Mouse (Mus musculus): ENCODE measurements at regions not wholly inside any gene's neighbourhood (a gene's known extent, or its start where the extent isn't known, plus 50 kb on each side); places are given as distances from the start of the nearest gene placed in this dataset.

DNA sequence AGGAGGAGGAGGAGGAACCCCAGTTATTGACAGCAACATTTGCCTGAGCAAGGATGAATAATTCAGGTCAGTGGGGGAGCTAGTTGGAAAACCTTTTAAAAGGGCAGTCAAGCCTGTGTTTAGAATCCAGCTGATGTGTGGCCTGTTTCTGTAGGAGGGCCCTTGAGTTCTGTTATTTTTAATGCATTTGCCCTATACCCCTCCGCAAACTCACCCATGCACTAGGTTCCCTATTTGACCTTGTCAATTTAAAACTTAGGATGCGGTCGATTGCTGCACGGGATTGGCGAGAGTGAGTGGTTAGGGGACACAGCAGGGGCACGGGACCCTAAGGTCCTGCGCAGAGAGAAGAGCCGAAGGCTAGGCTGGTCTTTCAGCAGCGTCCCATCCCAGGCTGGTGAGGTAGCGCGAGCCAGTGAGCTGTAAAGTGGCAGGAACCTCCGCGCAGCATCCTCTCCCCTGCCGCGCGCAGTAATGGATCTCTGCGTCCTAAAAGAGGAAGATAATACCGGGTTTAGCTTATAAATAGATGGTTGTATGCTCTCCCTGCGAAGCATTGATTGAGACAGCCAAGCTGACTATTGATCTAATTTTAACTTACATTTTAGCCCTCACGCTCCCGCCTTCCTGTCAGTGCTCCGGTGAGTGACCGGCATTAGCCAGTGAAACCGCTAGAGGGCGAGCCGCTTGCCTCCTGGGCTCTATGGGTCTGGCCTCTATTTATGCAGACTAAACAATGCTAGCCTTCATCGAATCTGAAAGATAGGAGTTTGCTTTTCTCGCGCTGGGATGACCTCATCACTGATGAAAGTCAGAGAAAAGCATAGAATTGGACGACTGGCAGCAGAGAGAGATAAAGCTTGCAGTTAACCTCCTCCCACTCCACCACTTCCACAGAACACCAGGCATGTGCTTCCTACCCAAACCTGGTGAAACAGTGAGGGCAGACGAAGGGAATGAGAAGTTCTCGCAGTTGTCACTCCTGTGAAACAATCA lies 245.5 kb downstream of the Cd47 start:
- peak overlapping the region; percentile 37 for H3K9ac ChIP-seq (replicated peaks)
- no peaks in the 10 kb centered on the region for H3K36me3 ChIP-seq
- no peaks in the 10 kb centered on the region for H3K4me1 ChIP-seq
- peak; percentile 93 for ATAC-seq (ENCODE audit: low FRiP score)
- no peaks in the 10 kb centered on the region for H3K9me3 ChIP-seq (replicated peaks)
- WGBS, result 8% methylated on average over 32 of the region's 32 CpGs
- peak overlapping the region; percentile 43 for H3K4me3 ChIP-seq (replicated peaks)
- H3K27ac ChIP-seq (replicated peaks), result no peak overlapping the region
- H3K4me2 ChIP-seq, result peak overlapping the region; percentile 61
- no peaks in the 10 kb centered on the region for H3K27me3 ChIP-seq (replicated peaks)

DNA sequence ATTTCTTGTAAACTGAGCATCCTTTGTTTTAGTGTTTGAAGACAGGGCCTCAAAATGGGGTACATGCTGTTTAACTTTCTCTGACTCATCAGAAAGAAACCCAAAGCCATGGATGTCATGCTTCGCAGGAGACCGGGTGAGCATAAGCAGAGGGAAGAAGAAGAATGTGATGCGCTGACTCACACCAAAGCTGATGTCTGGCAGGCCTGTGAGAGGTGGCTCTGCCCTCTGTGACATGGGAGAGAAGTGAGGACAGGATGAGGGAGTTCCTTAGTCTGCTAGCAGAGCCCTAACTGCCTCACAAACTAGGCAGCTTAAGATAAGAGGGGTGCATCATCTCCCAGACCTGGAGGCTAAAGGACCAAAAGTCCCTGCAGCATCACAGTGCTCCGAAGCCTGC lies 263.2 kb downstream of the Cd47 start:
- no peaks in the 10 kb centered on the region for H3K4me1 ChIP-seq
- H3K27me3 ChIP-seq (replicated peaks), result no peaks in the 10 kb centered on the region
- no peak overlapping the region for H3K9ac ChIP-seq (replicated peaks)
- H3K27ac ChIP-seq (replicated peaks), result no peak overlapping the region
- 90% methylated on average over 4 of the region's 4 CpGs for whole genome bisulfite sequencing
- no peaks in the 10 kb centered on the region for H3K36me3 ChIP-seq
- H3K4me3 ChIP-seq (replicated peaks), result no peak overlapping the region
- no peak overlapping the region for H3K4me2 ChIP-seq
- H3K9me3 ChIP-seq (replicated peaks), result no peaks in the 10 kb centered on the region
- ATAC-seq (ENCODE audit: low FRiP score), result no peak

DNA sequence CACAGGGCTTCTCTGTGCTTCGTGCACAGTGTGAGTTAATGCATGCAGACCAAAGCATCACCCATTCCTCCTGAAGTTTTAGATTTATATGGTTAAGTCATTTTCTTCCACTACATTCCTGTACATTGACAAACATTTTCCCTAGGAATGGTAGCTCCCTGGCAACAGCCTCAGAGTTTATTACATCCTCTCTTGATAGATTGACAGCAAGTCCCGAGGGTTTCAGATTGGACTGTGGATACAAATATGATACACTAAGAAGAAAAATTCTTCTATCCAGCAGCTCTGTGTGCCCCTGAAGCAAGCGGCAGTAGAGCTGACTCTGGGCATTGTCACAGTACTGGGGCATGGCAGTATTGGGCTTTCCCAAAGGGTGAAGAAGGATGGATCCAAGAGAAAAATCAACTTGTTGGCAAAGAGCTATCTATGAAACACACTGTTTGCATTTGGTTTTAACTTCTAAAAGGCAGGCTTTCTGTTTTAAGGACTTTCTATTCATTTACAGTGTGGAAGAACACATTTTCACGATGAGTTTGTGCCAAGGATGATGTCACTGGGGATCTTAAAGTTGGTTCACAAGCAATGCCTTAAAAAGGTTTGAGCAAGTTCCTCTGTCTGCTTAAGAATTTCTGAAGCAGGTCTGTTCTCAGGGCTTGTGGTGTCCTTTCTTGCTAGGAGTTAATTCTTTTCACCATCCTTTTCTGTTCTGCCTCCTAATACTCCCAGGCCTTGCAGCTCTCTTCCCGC lies 265.2 kb downstream of the Cd47 start:
- H3K36me3 ChIP-seq, result no peaks in the 10 kb centered on the region
- H3K4me2 ChIP-seq, result no peak overlapping the region
- 84% methylated on average over 5 of the region's 5 CpGs for WGBS
- no peak overlapping the region for H3K9ac ChIP-seq (replicated peaks)
- no peaks in the 10 kb centered on the region for H3K9me3 ChIP-seq (replicated peaks)
- no peak overlapping the region for H3K4me3 ChIP-seq (replicated peaks)
- H3K4me1 ChIP-seq, result no peaks in the 10 kb centered on the region
- no peak overlapping the region for H3K27ac ChIP-seq (replicated peaks)
- H3K27me3 ChIP-seq (replicated peaks), result no peaks in the 10 kb centered on the region
- ATAC-seq (ENCODE audit: low FRiP score), result no peak

DNA sequence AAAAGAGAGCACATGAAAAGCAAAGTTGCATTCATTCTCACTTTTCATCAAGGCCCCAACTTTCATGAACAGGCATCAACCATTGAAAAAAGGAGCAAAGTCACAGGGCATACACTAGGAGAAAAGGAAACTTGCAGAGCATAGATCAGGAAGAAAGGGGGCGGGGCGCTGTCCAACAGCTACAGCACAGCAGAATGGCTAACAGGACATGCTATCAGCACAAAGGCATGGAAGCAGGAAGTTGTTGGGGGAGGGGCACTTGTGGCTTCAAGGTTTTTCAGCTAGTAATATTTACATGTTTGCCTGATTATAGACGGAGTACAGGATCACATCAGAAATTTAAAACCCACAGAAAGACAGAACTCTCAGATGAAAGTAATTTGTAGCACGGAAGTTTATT lies 268.7 kb downstream of the Cd47 start:
- Histone ChIP-seq H3K4me2 (no peak overlapping the region), H3K9ac (replicated peaks) (no peak overlapping the region), H3K27ac (replicated peaks) (no peak overlapping the region), H3K9me3 (replicated peaks) (no peaks in the 10 kb centered on the region), H3K36me3 (no peaks in the 10 kb centered on the region), H3K4me1 (peaks cover 4% of the 10 kb centered on the region; the same call in 1 of the 2 replicates), H3K4me3 (replicated peaks) (no peak overlapping the region), H3K27me3 (replicated peaks) (no peaks in the 10 kb centered on the region)
- no peak for ATAC-seq (ENCODE audit: low FRiP score)
- 87% methylated on average over 4 of the region's 4 CpGs for WGBS

DNA sequence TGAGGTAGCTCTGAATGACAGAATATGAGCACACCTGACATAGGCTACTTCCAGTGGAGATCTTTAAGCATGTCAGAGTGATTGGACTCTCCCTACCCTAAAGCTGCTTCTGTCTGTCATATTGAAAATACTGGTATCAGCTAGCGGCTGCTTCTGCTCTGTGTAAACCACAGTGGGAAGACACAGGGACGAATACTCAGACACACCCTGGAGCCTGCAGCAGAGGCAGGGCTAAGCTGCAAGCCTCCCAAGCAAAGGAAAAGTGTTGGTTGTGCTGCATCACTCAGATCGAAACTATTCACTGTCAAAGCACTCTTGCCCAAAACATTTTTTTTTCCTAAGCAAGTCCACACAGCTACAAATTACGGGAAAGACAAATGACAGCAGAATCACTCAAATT lies 270.4 kb downstream of the Cd47 start:
- Histone ChIP-seq H3K4me3 (replicated peaks) (no peak overlapping the region), H3K4me1 (peaks cover 7% of the 10 kb centered on the region; the same call in 1 of the 2 replicates)

DNA sequence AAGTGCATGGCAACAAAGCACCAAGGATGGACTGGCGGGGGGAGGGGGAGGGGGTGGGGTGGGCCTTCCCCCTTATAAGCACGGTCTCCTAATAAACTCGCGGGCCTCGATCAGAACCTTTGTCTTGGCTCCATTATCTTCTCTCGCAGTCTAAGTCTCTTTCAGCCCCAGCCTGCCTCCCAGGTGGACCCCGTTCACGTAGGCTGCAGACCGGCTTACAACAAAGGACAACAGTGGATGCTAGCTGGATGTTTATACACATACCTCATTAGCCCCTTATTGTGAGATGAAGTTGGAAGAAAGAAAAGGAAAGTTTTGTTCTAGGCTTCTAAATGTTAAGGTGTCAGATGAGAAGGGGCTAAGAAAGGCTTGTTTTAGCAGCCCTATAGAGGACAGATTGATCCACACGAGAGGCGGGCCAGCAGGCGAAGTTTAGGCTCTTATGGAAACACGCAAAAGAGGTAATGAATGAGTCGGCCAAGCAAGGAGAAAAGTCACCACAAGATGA lies 272.6 kb downstream of the Cd47 start:
- Histone ChIP-seq H3K36me3 (no peaks in the 10 kb centered on the region), H3K27me3 (replicated peaks) (no peaks in the 10 kb centered on the region), H3K4me1 (peaks cover 10% of the 10 kb centered on the region; the same call in 1 of the 2 replicates), H3K4me3 (replicated peaks) (no peak overlapping the region; the same call in 1 of the 2 replicates), H3K9ac (replicated peaks) (no peak overlapping the region), H3K9me3 (replicated peaks) (no peaks in the 10 kb centered on the region), H3K4me2 (peak overlapping the region; percentile 49), H3K27ac (replicated peaks) (no peak overlapping the region)
- no peak; the same call in 1 of the 2 replicates for ATAC-seq (ENCODE audit: low FRiP score)
- WGBS, result 25% methylated on average over 14 of the region's 14 CpGs

More for the DNA sequence above, 270.4 kb downstream of the Cd47 start:
- ATAC-seq (ENCODE audit: low FRiP score), result no peak
- WGBS, result 81% methylated on average over 4 of the region's 4 CpGs
- no peak overlapping the region for H3K9ac ChIP-seq (replicated peaks)
- H3K27me3 ChIP-seq (replicated peaks), result no peaks in the 10 kb centered on the region
- no peaks in the 10 kb centered on the region for H3K36me3 ChIP-seq
- H3K4me2 ChIP-seq, result no peak overlapping the region
- H3K9me3 ChIP-seq (replicated peaks), result no peaks in the 10 kb centered on the region
- H3K27ac ChIP-seq (replicated peaks), result no peak overlapping the region

DNA sequence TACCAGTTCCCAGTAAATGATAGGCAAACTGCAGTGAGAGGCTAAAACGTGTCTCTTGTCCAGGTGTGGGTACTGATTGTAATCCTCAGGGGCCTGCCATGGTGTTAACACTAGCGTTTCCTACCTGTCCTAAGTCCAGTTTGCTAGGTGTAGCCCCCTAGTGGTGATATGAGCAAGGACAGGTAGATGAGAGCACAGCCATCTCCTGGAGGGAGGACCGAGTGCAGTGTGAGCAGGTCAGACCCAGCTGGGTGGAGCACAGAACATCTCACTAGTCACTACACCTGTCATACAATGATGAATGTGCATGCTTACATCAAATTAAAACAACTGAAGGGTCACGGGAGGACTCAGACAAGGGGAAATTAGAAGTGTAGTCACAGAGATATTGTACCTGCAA lies 273.6 kb downstream of the Cd47 start:
- Histone ChIP-seq H3K27me3 (replicated peaks) (no peaks in the 10 kb centered on the region), H3K4me1 (peaks cover 10% of the 10 kb centered on the region; the same call in 1 of the 2 replicates), H3K36me3 (no peaks in the 10 kb centered on the region), H3K4me2 (no peak overlapping the region), H3K9ac (replicated peaks) (no peak overlapping the region), H3K4me3 (replicated peaks) (no peak overlapping the region), H3K27ac (replicated peaks) (no peak overlapping the region), H3K9me3 (replicated peaks) (no peaks in the 10 kb centered on the region)
- WGBS, result 79% methylated on average over 4 of the region's 4 CpGs
- no peak for ATAC-seq (ENCODE audit: low FRiP score)

DNA sequence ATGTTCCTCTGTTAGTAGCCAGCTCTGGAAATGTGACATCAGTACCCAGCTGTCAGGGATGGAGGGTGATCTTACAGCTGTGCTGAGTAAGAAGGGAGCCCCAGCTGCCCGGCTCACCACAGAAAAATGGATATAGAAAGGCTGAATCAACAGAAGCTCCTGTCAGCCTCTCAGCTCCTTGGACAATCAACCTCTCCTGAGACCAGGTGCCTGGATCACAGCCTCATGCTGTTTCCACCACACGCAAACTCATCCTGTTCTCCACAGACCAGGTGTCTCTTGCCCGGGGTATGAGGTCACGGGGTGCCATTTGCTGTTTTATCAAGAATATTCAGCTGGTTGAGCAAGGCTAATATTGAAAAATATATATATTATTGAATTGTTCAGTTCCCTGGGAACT lies 275.3 kb downstream of the Cd47 start:
- Histone ChIP-seq H3K9ac (replicated peaks) (no peak overlapping the region), H3K4me3 (replicated peaks) (no peak overlapping the region), H3K27me3 (replicated peaks) (no peaks in the 10 kb centered on the region), H3K9me3 (replicated peaks) (no peaks in the 10 kb centered on the region), H3K4me2 (no peak overlapping the region), H3K27ac (replicated peaks) (no peak overlapping the region), H3K4me1 (peaks cover 10% of the 10 kb centered on the region; the same call in 1 of the 2 replicates), H3K36me3 (no peaks in the 10 kb centered on the region)
- ATAC-seq (ENCODE audit: low FRiP score), result peak; percentile 21; the same call in 1 of the 2 replicates
- WGBS, result 72% methylated on average over 4 of the region's 4 CpGs

DNA sequence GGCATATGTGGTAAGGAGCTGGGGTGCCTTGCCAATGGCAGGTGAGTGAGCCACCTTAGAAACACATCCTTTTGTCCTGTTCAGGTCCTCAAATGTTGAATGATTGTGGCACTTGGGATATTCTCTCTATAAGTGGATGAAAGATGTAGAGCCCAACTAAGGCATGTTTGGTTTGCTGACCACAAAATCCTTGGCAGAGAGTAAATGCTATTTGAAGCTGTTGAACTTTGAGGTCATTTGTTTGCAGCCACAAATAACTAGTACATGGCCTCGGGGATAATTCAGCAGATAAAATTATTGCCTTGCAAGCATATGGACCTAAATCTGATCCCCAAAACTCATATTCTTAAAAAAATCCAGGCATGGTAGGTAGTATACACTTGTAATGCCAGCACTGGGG lies 281.2 kb downstream of the Cd47 start:
- Histone ChIP-seq H3K9ac (replicated peaks) (no peak overlapping the region), H3K27me3 (replicated peaks) (no peaks in the 10 kb centered on the region), H3K4me3 (replicated peaks) (no peak overlapping the region), H3K27ac (replicated peaks) (no peak overlapping the region), H3K4me1 (no peaks in the 10 kb centered on the region), H3K9me3 (replicated peaks) (no peaks in the 10 kb centered on the region), H3K4me2 (no peak overlapping the region), H3K36me3 (no peaks in the 10 kb centered on the region)
- 76% methylated on average over 1 of the region's 1 CpGs for WGBS
- no peak for ATAC-seq (ENCODE audit: low FRiP score)

DNA sequence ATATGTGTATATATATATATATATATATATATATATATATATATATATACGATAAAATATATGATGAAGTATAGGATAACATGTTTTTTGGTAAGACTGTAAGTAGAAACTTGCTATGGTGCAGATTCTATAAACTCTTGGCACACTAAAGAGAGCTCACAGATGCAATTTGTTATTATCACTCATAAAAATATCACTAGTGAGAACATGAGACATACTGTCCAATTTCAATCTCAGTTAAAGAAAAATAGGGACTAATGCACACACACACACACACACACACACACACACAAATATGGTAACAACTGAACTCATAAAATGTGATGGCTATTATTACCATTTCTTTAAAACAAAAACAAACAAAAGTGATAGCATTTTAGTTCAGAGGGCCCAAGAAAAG lies 292.0 kb downstream of the Cd47 start:
- Histone ChIP-seq H3K4me2 (no peak overlapping the region), H3K9me3 (replicated peaks) (no peaks in the 10 kb centered on the region), H3K27ac (replicated peaks) (no peak overlapping the region), H3K4me3 (replicated peaks) (no peak overlapping the region), H3K9ac (replicated peaks) (no peak overlapping the region), H3K4me1 (no peaks in the 10 kb centered on the region), H3K27me3 (replicated peaks) (no peaks in the 10 kb centered on the region), H3K36me3 (no peaks in the 10 kb centered on the region)
- no peak for ATAC-seq (ENCODE audit: low FRiP score)
- WGBS, result 87% methylated on average over 1 of the region's 1 CpGs

DNA sequence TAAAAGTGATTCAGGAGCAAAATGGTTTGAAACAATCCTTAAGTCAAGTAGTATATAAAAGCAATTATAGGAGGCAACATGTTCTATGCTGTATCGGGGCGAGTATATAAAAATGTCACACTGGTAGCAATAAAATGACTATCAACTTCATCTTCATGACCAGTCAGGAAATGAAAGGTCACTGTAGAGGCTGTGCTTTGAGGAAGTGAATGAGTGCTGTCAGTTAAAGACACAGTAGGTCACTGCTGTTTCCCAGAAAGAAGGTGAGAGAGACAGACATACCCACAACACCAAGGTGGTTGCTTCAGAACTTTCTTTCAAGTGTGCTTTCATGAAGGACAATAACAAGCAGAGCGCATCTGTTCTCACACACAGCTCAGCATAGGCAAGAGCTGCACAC lies 292.4 kb downstream of the Cd47 start:
- Histone ChIP-seq H3K4me1 (no peaks in the 10 kb centered on the region), H3K9ac (replicated peaks) (no peak overlapping the region), H3K9me3 (replicated peaks) (no peaks in the 10 kb centered on the region), H3K27me3 (replicated peaks) (no peaks in the 10 kb centered on the region), H3K27ac (replicated peaks) (no peak overlapping the region), H3K36me3 (no peaks in the 10 kb centered on the region), H3K4me2 (no peak overlapping the region), H3K4me3 (replicated peaks) (no peak overlapping the region)
- 91% methylated on average over 3 of the region's 3 CpGs for WGBS
- no peak for ATAC-seq (ENCODE audit: low FRiP score)
